Mouse (Mus musculus): Measurements from ENCODE around the gene Slc25a30. TPM values are rescaled to one million over a fixed set of nuclear protein-coding genes. Genes with fewer than 3 reads are reported as not detected.
"Not testable (repeated sequence)": the region's sequence is repeated elsewhere in the genome, so short reads cannot be mapped to it uniquely, and the experiment has no call there.

The Slc25a30 gene
- total RNA-seq (2015) (19.8 and 21.6 TPM in 2 replicates), total RNA-seq (2017) (13.0 and 19.9 TPM in 2 replicates)

DNA sequence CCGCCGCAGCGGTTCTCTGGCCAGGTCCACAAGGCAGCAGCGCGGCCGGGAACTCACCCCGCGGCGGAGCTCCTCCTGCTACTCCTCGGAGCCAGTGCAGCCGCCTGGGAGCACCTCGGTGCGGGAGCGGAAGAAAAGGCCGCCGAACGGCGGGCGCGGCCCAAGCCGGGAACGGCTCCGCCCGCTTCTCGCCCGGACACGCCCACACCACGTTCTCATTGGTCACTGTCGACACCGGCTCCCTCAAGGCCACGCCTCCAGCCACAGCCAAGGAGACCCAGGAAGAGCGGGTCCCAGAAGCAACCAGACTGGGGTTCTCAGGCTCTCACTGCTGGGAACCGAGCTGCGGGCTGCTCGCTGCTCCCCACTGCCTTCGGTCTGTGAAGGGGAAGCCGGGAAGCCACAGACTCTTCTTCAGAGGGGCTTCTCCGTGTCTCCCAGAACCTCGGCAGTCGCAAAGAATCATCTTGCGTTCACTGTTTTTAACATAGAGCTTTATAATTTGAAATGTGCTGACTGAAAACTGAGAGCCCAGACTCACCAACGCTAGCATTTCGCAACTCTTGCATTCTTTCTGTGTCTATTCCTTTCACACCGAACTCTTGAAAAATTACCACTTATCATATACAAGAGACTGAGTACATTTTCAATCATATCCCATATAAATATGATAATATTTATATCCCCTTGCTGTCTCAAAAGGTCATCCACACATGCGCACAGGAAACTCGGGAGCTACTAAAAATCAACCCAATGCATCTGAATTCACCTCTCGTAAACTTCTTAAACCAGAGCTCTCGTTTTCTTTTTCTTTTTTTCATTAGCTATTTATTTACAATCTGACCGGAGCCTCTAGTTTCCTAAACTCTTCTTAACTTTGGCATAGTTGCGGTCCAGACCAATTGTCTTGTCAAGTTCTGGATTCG is at the start of gene Slc25a30:
TSS of gene Slc25a30 (minus strand) at position 170 of the 926 bp plus-strand sequence.
- peak; percentile 96 for ATAC-seq (ENCODE audit: poor library complexity, severe bottlenecking)

DNA sequence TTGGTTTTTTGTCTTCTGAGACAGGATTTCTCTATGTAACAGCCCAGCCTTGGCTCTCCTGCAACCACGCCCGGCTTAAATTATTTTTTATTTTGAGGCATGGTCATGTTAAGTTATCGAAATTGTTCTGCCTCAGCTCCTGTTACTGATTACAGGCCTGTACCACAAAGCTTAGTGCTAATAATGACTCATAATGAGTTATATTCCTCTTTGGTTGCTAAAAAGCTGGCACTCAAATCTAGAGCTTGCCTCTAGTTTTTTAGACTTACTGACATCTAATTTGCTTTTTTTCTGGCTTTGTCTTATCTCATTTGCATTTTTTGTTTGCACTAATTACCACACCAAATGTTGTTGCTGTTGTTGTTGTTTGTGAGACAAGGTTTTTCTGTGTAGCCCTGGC is 49.7 kb upstream of the Slc25a30 start:
- ATAC-seq (ENCODE audit: poor library complexity, severe bottlenecking), result no peak

GRCm38 (mm10) chr14:75834739-75835381 is 48.0 kb upstream of the Slc25a30 start:
- ATAC-seq (ENCODE audit: poor library complexity, severe bottlenecking), result peak; percentile 59

DNA sequence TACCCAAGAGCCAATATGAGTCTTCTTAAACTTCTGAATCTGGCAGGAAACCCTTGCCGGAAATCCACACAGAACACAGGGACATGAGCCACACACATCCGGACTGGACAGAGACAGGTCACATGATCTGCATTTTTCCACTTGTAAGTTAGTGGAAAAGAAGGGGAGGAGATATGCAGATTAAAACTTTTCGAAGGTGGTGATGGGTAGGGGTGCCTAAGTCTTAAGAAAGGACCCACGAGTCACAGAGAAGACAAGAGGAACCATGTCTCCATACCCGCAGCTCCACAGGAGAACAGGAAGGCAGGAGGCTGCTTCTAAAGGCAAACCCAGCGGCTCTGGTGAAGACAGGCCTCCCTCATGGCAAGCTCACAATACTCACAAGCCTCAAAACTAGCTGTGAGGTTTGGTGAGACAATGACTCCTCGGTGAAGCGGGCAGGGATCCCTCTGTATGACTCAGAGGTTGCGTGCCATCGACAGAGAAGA is 47.5 kb upstream of the Slc25a30 start:
- peak; percentile 60 for ATAC-seq (ENCODE audit: poor library complexity, severe bottlenecking)

DNA sequence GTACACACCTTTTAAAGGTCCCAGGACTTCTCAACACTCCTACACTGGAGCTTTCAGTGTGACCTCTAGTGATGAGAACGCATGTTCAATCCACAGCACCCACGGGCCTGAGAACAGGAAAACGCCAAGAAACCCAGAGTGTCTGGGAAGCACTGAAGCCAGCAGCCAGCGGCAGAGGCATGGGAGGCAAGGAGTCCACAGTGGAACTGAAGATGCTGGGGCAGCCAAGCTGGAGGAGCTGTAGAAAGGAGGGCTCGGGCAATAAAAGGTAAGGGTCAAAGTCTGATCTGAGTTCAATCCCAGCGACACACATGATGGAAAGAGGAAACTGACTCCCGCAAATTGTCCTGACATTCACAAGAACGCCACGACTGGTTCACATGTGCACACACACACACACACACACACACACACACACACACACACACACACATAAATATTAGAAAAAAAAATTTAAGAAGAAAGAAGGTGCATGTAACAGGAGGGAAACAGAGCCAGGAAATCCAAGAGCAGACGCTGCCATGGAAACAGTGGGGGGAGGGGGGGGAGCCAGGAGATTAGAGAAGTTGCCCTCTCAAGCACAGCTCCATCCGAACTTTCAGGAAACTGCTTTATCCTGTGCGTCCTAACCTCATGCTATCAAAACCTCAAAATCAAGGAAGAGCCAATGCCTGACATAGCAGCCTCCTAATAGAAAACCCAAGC is 46.9 kb upstream of the Slc25a30 start:
- peak; percentile 37 for ATAC-seq (ENCODE audit: poor library complexity, severe bottlenecking)

DNA sequence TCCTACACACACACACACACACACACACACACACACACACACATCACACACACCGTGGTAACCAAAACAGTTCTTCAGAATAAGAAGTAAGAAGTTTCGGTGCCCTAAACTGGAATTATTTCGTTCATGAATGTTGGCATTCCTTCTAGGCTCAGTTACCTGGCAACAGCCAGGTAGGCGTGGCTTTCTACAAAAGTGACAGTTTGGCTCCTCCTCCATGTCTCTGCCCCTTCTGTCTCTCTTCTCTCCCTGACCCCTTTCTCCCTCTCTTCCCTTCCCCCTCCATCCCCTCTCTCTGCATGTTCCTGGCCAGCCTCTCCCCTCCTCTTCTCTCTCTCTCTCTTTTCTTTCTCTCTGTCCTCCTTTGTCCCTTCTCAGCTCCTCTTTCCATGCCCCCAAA is 46.1 kb upstream of the Slc25a30 start:
- ATAC-seq (ENCODE audit: poor library complexity, severe bottlenecking), result no peak

DNA sequence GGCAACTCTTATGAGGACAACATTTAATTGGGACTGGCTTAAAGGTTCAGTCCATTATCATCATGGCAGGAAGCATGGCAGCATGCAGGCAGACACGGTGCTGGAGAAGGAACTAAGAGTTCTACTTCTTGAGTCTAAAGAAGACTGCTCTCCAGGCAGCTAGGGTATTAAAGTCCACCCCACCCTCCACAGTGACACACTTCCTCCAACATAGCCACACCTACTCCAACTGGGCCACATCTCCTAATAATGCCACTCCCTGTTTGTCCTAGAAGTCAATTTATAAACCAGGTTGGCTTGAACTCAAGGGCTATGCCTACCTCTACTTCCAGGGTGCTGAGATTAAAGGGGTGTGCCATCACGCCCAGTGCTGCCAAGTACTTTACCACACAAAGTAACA is 45.2 kb upstream of the Slc25a30 start:
- peak; percentile 11; the same call in 1 of the 2 replicates for ATAC-seq (ENCODE audit: poor library complexity, severe bottlenecking)

GRCm38 (mm10) chr14:75829817-75830216 is 43.0 kb upstream of the Slc25a30 start:
- not testable (repeated sequence) for ATAC-seq (ENCODE audit: poor library complexity, severe bottlenecking)

GRCm38 (mm10) chr14:75828866-75829806 is 42.3 kb upstream of the Slc25a30 start:
- peak; percentile 65 for ATAC-seq (ENCODE audit: poor library complexity, severe bottlenecking)

- no peak for ATAC-seq (ENCODE audit: poor library complexity, severe bottlenecking)
Measured at GRCm38 (mm10) chr14:75828221-75828620, 41.4 kb upstream of the Slc25a30 start.

DNA sequence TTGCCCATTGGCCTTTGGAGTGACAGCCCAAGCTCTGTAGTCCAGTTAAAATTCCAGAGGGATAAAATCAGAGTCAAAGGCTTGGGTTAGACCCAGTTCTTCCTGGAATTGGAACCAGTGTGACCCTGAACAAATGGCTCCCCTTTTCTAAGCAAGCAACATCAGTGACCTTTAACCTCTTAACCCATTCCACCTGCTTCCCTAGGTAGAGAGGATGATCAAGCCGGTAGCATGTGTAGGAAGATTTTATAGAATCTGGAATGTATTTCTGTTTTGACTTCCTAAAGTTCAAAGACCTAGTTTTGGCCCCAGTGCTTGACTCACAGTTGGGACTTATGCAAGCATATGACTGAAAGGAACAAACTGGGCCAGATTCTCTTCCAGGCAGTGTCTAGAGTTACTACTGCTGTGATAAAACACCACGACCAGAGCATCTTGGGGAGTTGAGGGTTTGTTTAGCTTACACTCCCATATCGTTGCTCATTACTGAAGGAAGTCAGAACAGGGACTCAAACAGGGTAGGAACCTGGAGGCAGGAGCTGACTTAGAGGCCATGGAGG is 40.1 kb upstream of the Slc25a30 start:
- ATAC-seq (ENCODE audit: poor library complexity, severe bottlenecking), result no peak

GRCm38 (mm10) chr14:75820007-75820406 is 33.2 kb upstream of the Slc25a30 start:
- 0 out of 2 replicates have a peak, but pooled peaks have one; percentile 35 for ATAC-seq (ENCODE audit: poor library complexity, severe bottlenecking)

GRCm38 (mm10) chr14:75819341-75819740 is 32.5 kb upstream of the Slc25a30 start:
- no peak for ATAC-seq (ENCODE audit: poor library complexity, severe bottlenecking)

- peak; percentile 24; the same call in 1 of the 2 replicates for ATAC-seq (ENCODE audit: poor library complexity, severe bottlenecking)
Measured at GRCm38 (mm10) chr14:75818528-75818927, 31.7 kb upstream of the Slc25a30 start.

GRCm38 (mm10) chr14:75809931-75810330 is 23.1 kb upstream of the Slc25a30 start:
- ATAC-seq (ENCODE audit: poor library complexity, severe bottlenecking), result no peak

DNA sequence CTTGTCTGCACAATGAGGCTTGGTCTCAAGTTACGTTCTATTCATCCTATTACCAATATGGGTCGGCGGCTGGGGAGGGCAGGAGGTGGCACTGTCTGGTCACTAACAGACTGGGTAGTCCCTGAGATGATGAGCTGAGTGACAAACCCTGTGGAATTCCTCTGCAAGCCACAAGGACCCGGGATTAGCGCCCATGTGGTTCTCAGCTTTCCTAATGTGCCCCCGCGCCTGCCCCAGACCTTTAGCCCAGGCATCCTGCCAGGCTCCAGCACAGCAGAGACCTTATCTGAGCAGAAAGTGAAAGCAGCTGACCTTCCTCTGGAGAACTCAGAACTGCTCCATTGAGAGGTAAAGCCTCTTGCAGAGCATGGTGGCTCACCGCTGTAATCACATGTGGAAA is 21.0 kb upstream of the Slc25a30 start:
- no peak for ATAC-seq (ENCODE audit: poor library complexity, severe bottlenecking)

DNA sequence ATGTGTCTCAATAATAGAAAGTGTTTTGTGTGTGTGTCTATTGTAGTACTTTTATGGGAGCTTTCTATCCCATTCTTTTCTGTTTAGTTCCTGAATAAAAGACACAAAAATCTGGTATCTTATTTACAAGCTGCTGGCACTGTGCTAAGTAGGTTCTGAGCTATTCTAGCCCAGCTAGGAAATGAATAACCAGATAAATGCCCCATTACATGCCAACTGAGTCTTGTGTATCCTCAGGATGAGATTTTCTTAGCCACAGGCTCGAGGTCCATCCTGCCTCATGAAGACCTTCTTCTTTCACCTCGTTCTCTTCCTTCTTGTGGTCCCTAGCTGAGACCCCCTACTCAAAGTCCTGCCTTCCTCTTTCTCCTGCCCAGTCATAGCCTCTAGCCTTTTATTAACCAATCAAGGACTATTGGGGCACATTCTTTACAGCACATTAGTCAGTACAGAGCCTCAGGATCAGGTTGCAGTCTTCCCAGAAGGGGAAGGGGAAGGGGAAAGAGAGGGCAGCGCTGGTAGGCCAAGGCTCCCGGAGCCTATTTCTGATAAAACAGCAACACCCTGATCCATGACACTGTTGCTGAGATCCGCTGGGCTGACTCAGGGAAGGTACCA is 11.0 kb upstream of the Slc25a30 start:
- ATAC-seq (ENCODE audit: poor library complexity, severe bottlenecking), result no peak

GRCm38 (mm10) chr14:75795918-75796317 is 9.1 kb upstream of the Slc25a30 start:
- ATAC-seq (ENCODE audit: poor library complexity, severe bottlenecking), result no peak

DNA sequence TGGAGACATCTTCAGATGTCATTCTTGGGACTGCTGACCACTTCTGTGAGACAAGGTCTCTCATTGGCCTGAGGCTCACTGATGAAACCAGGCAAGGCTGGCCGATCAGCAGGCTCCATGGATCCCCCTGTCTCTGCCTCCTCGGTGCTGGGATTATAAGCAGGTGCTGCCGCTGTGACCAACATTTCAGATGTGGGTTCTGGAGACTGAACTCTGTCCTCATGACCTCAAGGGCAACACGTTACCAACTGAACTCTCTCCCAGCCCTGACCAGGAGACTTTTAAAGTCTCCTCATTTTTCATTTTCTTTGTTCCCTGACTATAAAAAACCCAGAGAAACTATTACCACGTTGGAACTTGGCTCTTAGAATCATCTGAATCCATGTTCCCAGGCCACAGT is 7.9 kb upstream of the Slc25a30 start:
- no peak for ATAC-seq (ENCODE audit: poor library complexity, severe bottlenecking)

All from megakaryocyte, adult 5-6 weeks (primary cell).